Mouse (Mus musculus) neural tube, embryonic 10.5 days (tissue): ENCODE results near the gene Apoa2.
"Not testable (repeated sequence)": the region's sequence is repeated elsewhere in the genome, so short reads cannot be mapped to it uniquely, and the experiment has no call there.

ENCODE experiments used
- DNase-seq: peaks from one replicate; pipeline ENCODE4 v3.0.0-alpha.2; 2017; ENCODE audit warnings: low spot score; ENCODE audit errors: extremely low spot score

Apoa2 gene

DNA sequence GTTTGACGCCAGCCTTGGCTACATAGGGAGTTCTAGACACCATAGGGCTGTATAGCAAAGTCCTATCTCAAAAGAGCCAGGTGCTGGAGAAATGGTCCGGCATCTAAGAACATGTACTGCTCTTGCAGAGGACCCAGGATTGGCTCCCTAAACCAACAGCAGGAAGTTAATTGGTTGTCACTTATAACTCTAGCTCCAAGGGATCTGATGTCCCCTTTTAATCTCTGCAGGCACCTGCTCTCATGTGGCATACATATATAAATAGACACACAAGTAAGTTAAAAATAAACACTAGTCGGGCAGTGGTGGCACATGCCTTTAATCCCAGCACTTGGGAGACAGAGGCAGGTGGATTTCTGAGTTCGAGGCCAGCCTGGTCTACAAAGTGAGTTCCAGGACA, 10.9 kb downstream of the Apoa2 start:
- no peak for DNase-seq

DNA sequence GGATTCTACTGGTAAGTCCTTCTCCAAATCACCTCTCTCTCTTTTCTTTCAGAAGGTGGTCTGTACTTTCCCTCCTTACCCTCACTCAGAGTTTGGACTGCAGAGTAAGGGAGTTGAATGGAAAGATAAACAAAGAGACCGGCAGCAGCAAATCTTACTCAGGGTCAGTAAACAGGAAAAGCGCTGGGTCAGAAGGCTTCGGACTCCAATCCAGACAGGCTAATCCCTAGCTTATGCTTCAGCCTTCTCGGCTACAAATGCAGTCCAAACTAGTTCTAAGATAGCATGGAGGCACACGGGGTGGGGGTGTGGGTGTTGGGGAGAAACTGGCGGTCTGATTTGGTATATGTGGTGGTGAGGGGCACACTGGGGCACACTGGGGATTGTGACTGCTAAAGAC, 12.6 kb downstream of the Apoa2 start:
- no peak for DNase-seq

DNA sequence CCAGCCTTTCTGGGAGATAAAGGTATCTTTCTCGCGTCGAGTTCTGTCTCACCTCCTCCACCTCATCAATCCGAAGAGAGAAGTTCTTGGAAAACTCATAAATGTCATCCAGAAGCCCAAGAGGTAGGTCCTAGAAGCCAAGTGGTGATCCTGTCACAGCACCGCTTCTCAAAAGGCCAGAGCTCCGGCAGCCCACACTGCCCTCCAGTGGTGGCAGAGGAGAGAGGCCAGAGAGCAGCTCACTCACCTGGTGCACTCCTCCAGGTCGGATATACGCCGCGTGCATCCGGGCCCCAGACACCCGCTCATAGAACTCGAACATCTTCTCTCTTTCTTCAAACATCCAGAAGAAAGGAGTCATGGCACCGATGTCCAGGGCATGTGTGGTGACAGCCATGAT, 13.6 kb downstream of the Apoa2 start:
- no peak for DNase-seq

DNA sequence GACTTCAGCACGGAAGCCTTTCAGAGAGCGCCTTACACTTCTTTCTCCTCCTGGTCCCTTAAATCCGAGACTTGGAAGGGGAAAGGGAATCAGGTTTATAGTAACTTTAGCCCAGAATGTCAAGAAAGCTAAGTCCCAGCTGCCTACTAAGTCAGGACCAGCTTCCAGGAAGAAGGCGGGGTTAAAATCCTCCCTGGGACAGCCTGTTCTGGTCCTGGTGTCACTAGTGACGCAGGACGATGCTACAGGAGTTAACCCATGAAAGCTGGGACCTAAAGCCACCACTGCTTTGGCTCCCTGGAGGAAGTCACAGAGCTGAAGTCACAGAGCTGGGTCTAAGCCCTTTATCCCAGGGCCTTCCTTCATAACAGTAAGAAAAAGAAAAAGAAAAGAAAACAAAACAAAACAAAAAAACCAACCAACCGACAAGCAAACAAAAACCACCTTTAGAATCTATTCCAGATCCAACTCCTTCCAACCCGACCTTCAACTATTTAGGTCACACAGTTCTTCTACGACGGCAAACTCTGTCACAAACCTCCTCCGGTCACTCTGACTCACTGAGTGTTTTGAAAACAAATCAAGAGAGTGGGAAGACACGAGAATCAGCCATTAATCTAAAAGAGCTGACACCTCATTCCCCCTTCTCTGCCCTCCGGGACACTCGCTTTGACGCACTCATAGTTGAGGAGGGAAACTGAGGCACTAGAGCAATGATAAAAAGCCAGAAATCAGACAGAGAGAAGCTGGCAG, 15.3 kb downstream of the Apoa2 start:
- no peak for DNase-seq

DNA sequence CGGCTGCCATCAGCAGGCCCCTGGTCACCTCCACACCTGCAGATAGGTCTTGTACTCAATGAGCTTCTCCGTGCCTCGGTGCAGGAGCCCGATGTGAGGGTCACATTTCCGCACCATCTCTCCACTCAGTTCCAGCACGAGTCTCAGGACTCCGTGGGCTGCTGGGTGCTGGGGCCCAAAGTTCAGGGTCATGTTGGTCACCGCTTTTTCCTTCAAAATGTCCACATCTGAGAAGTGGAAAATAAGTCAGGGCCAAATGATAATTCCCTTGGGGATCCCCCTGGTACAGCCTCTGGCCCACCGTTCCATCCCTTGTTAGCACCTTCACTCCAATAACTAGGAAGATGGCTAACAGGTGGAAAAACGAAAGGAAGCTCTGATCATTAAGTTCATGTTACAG, 16.1 kb downstream of the Apoa2 start:
- no peak for DNase-seq

DNA sequence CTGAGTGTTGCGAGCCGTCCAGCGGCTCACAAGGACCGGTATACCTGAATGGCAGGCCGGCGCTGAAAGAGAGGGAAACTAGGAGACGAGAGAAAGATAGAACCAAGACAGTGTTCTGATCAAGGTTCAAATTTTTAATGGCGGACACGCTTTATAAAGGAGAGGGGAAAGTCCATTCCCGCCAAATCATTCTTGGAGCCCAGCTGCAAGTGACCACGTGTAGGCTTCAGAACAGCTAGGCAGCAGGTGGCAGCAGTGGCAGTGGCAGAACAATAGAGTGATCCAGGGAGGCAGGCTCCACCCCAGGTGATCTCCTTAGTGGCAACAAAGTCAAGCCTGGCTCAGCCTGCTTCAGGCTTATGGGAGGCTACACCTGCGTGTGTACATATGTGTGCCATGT, 17.1 kb downstream of the Apoa2 start:
- DNase-seq = not testable (repeated sequence)

DNA sequence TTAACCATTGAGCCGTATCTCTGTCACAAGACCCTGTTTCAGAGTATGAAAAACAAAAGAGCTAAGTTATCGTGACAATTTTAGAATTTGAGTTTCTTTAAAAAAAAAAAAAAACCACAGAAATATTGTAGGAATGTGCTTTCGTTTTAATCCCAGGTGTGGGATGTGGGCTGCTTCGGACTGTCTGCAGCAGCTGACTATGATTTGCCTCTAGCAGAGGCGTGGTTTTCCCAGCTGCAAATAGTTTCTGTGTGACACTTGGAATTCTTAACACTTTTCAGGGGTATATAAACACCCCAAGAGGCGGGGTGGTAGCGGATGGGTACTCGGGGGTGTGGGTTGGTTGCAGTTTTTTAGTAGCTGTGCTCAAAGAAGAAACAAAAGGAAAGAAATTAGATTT, 20.5 kb downstream of the Apoa2 start:
- DNase-seq = no peak

DNA sequence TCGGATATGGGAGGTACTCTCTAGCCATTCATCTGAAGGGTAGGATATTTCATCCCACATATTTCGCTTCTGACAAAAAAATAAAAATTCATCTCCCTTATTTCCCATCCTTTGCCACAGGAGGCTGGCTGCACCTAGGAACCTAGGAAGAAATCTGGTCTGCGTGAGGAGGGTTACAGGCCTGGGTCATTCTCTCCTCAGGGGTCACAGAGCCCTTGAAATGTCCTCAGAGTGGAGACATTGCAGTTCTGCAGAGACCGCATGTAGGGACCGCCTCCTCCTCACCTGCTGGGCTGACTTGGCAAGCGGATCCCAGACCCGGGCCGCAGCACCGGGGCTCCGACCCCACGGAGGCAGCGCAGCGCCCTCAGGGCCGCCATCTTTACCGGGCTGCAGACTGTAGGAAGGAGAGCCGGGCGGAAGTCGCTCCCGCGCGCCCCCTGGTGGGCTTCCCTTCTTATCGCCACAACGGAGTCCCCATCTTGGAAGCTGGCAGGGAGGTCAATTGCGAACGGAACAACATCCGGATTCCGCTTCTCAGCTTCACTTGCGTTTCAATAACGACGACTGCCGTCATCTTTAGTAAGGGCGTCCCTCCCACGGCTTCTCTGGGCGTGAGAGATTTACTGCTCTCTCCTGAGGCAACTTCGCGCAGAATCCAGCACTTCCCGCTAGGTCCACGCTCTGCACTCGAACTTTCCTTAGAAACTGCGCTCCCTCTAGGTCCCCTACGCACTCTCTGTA, 22.0 kb downstream of the Apoa2 start:
- DNase-seq = peak; percentile 98

DNA sequence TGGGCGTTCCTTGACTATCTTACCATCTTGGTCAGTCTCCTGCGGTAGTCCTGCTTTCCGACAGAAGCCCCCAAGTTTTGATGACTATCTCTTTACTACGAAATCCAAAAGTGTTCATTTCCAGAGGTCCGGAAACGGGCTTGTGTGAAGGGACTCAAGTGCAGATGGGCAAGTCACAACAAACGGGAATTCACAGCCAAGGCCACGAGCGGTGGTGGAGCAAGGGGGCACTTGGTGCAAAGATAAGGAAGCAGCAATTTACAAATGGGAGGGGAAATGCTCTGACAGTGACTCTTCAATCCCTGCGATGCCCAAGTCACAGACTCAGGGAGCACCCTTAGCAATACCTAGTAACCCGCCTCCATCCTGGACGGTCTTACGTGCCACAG, 22.6 kb downstream of the Apoa2 start:
- no peak for DNase-seq

DNA sequence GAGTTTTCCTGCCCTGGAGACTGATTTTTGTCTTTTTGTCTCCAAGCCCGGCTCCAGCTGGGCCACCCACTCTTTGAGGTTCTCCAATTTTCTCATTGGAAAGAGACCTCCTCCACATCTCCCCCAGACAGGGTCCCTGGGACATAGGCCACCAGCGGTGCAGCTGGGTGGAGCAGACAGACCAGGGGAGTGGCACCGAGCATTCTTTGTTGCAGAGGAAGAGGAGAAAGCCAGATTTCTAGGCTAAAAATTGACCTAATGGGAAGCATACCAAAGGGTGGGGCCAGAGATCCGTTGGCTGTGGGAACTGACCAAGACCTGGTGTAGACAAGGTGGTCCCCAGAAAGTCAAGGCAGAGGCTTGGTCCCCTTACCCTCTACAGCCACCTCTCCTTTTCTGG, 23.1 kb downstream of the Apoa2 start:
- no peak for DNase-seq

DNA sequence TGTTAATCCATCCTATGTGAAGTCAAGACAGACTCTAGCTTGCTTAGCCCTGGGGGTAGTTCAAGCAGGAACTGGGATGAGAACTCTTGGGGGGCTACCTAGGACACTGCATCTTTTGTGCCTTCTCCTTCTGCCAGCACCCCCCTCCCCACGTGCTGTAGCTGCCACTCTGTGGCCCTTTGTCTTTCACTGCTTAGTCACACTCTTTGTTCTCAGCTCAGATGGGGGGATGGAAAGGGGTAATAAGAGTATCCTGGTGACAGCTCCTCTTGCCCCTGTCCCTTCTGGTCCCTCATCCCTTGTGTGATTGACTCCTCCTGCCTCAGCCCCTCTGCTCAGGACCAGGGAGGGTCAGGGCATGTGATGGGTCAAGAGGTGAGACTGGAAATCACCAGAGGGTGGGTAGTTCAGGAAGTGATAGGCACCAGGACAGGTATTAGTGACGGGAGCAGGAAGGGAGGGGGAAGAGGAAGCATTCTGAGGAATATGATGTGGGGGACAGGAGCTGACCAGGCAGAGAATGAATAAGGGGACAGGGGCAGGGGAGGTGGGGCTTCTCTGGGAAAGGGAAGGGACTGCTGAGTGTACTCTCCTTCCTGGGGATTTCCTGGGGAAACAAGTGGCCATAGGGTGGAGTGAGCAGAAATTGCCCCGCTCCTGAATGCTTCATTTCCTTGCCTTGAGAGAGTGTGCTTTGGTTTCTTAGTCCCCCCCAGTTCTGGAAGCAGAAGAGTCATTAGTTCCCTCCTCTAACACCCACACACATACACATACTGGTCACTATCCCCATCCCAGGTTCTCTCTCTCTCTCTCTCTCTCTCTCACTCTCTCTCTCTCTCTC, 23.8 kb downstream of the Apoa2 start:
- DNase-seq = no peak

DNA sequence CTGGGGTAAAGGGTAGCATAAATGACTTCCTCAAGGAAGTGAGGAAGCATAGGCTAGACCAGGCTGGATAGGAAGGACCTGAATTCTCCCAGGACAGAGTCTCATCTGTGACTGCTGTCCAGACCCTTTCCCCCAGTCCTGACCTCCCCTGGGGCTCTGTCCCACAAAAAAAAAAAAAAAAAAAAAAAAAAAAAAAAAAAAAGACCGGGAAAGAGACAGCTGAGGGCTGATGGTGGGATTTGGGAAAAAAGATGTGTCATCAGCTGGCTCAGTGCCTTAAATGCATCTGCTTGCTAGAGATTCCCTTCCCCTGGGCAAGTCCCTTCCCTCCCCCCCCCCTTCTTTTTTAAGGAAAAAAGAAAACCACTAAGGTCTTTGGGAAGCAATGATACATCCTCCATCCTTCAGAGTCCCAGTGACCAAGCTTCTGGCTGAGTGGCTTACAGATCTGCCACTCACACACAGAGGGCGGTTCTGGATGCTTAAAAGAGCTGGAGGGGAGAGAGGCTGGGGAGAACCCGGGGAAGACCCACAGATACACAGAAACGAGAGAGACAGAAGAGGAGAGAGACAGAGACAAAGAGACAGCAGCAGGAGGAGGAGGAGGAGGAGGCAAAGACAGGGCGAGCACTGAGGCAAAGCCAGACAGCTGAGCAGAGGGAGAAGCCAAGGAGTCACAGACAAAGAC, 25.2 kb downstream of the Apoa2 start, which contains the start of gene Adamts4:
Adamts4 (plus strand) TSS at position 509 of the 688 bp plus-strand sequence.
- DNase-seq = peak; percentile 54

DNA sequence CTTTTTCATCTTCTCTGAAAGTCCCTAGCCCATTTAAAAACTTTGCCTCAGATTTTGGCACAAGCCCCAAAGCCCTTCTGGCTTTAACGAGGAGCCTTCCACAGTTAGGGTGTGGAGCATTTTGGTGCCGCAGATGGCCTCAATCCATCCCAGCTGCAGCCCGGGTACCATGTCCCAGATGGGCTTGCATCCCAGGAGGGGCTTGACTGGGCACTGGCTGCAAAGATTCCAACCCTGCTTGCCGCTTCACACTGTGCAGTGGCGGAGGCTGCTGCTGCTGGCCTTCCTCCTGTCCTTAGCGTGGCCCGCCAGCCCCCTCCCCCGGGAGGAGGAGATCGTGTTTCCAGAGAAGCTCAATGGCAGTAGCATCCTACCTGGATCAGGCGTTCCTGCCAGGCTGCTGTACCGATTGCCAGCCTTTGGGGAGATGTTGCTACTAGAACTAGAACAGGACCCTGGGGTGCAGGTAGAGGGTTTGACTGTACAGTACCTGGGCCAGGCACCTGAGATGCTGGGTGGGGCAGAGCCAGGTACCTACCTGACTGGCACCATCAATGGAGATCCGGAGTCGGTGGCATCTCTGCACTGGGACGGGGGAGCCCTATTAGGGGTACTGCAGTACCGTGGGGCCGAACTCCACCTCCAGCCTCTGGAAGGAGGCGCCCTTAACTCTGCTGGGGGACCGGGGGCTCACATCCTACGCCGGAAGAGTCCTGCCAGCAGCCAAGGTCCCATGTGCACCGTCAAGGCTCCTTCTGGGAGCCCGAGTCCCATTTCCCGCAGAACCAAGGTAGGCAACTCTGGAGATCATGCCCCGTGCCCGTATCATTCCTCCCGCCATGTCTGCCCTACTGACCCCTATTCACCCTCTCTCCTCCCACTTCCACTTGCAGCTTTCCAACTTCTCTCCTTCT, 26.1 kb downstream of the Apoa2 start, which contains the start of gene Ndufs2:
Ndufs2 (minus strand) TSS at position 709 of the 914 bp plus-strand sequence.
- peak; percentile 50 for DNase-seq

DNA sequence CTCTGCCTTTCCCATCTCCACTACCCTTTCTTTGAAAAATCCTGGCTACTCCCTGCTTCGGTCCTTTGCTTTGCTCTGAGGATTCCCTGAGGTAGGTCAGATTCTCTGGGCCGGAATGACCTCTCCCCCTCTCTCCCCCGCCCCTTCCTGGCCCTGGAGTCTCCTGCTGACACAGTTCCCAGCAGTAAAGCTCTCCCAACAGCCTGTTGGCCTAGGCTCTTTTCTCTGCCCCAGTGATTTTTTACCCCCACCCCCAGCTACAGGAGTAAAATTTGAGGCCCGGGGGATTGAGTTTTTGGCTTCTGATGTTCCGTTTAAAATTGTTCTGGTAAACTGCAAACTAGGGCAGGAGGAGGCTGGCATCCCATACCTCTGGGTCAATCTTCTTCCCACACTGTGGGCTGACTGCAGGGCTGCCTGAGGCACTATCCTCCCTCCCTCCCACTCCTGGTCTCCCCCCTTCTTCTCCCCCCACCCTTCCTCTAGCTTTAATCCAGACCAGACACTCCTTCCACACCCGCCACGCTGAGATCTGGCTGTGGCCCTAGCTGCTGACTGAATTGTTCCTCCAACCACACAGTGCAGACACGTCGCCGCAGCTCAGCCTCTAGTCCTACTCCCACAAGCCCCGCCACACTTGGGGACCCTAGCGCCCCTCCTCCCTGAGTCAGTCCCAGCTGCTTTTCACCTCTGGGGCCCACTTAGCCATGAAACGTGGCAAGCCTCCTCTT, 26.9 kb downstream of the Apoa2 start:
- peak; percentile 65 for DNase-seq

DNA sequence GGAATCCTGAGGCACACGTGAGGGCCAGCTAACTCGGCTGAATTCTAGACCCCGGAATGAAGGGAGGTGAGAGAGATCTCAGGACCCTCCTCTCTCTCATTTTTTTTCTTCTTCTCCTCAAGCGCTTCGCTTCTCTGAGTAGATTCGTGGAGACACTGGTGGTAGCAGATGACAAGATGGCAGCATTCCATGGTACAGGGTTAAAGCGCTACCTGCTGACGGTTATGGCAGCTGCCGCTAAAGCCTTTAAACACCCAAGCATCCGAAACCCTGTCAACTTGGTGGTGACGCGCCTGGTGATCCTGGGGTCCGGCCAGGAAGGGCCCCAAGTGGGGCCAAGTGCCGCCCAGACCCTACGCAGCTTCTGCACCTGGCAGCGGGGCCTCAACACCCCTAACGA, 27.6 kb downstream of the Apoa2 start:
- DNase-seq = no peak

DNA sequence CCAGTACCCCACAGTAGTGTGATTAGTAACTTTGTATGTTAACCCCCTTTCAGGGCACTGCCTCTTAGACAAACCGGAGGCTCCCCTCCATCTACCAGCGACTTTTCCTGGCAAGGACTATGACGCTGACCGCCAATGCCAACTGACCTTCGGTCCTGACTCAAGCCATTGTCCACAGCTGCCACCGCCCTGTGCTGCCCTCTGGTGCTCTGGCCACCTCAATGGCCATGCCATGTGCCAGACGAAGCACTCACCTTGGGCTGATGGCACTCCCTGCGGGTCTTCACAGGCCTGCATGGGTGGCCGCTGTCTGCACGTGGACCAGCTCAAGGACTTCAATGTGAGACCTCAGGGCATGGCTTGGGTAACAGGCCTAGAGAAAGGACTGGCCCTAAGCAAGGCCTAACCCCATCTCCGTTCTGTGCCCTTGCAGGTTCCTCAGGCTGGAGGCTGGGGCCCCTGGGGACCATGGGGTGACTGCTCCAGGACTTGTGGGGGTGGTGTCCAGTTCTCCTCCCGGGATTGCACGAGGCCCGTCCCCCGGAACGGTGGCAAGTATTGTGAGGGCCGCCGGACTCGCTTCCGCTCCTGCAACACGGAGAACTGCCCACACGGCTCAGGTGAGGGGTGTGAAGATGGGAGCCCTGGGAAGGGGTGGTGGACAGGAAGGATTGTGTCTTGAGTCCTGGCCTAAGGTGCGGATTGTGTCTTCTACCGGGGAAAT, 31.4 kb downstream of the Apoa2 start:
- no peak for DNase-seq

DNA sequence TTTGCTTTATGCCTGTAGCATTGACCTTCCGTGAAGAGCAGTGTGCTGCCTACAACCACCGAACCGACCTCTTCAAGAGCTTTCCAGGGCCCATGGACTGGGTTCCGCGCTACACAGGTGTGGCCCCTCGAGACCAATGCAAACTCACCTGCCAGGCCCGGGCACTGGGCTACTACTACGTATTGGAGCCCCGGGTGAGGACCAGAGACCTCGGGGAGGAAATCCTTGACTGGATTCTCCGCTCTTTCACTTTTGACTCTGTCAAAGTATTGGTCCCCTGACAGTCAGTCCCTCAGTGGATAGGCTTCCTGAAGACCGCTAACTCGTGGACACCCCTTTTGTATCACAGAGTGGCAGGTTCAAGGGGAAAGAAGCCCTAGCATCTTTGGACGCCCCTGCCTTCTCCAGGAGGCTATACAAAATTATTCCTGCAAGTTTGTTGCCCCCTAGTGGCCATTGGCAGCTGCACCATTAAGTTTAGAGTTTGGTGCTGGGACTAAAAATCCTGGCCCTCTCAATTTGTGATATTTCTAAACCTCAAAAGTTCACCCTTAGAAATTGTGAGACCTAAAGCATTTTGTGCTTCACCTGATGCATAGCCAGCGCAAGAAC, 32.2 kb downstream of the Apoa2 start:
- peak; percentile 66 for DNase-seq

DNA sequence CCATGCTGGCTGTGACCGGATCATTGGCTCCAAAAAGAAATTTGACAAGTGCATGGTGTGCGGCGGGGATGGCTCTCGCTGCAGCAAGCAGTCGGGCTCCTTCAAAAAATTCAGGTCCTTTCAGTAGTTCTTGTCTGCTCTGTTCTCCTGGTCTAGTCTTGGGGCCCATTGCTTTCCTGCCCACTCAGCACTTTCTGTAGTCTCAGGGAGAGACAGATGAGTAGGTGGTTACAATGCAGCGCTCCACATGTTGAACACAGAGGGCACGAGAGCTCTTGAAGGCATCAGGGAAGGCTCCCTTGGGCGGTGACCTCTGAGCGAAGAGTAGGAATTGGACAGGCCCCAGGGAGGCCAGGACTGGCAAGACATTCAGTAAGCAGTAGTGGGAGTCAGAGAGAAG, 32.9 kb downstream of the Apoa2 start:
- DNase-seq = no peak
